Mouse (Mus musculus) neural tube, embryonic 11.5 days (tissue): ENCODE results near the gene Depdc5. TPM values are rescaled to one million over a fixed set of nuclear protein-coding genes. Genes with fewer than 3 reads are reported as not detected.

Experiments
- ATAC-seq: fragments of 200-750 bp; cut with Nextera tagmentation; 2 replicates; pipeline ENCODE4 v1.8.0; 2017; ENCODE audit warnings: moderate number of reproducible peaks, mild to moderate bottlenecking, moderate TSS enrichment, moderate library complexity; ENCODE audit not compliant: insufficient read depth, low FRiP score, low TSS enrichment
- DNase-seq: peaks from one replicate; pipeline ENCODE4 v3.0.0-alpha.2; 2015; ENCODE audit warnings: low spot score
- H3K27ac ChIP-seq: fragments of 300-500 bp; sonication (generic); 2 replicates; pipeline ENCODE4 v1.5.1; 2014; ENCODE audit warnings: low read depth, mild to moderate bottlenecking, low read length
- H3K27me3 ChIP-seq: fragments of 300-500 bp; sonication (generic); 2 replicates; pipeline ENCODE4 v1.6.1; 2014; ENCODE audit warnings: mild to moderate bottlenecking, low read length, mixed read lengths; ENCODE audit not compliant: control insufficient read depth, insufficient read depth
- H3K36me3 ChIP-seq: fragments of 300-500 bp; sonication (generic); 2 replicates; pipeline ENCODE4 v1.6.1; 2014; ENCODE audit warnings: mild to moderate bottlenecking, low read length, moderate library complexity, mixed read lengths; ENCODE audit not compliant: control insufficient read depth, insufficient read depth
- H3K4me1 ChIP-seq: fragments of 300-500 bp; sonication (generic); 2 replicates; pipeline ENCODE4 v1.6.1; 2014; ENCODE audit warnings: low read length, mixed read lengths; ENCODE audit not compliant: control insufficient read depth, insufficient read depth
- H3K4me2 ChIP-seq: fragments of 300-500 bp; sonication (generic); 2 replicates; pipeline ENCODE4 v1.6.1; 2014; ENCODE audit warnings: low read depth, mild to moderate bottlenecking, moderate library complexity
- H3K4me3 ChIP-seq: fragments of 300-500 bp; sonication (generic); 2 replicates; pipeline ENCODE4 v1.5.1; 2014; ENCODE audit warnings: low read depth, low read length
- H3K9ac ChIP-seq: fragments of 300-500 bp; sonication (generic); 2 replicates; pipeline ENCODE4 v1.6.1; 2014; ENCODE audit warnings: mild to moderate bottlenecking, low read length
- H3K9me3 ChIP-seq: fragments of 300-500 bp; sonication (generic); 2 replicates; pipeline ENCODE4 v1.6.1; 2016; ENCODE audit warnings: low read length; ENCODE audit not compliant: control insufficient read depth
- WGBS: fragments of 180-500 bp; shearing (Covaris S2); extraction: QIAGEN DNeasy Blood & Tissue Kit; methylation state at CpG from one replicate; pipeline ENCODE4 v1.1.7; 2014; 5-methylcytosine and 5-hydroxymethylcytosine counted together
- polyA plus RNA-seq: library from polyadenylated mRNA; unstranded; fragments of >200 nt; fragmentation: Nextera tagmentation; extraction: Ambion mirVana; gene quantifications from 2 replicates; pipeline ENCODE4 v1.2.1, GENCODE M21; 2014

The Depdc5 gene
- polyA plus RNA-seq, 1 experiment from 2014 or later: 39.7 TPM

GRCm38 (mm10) chr5:33009818-33010812, 146.6 kb downstream of the Depdc5 start:
- DNase-seq (no peak), ATAC-seq (no peak)
- Histone ChIP-seq H3K4me2 (no peak overlapping the region), H3K27ac (no peak overlapping the region), H3K9me3 (no peaks in the 10 kb centered on the region), H3K4me3 (no peak overlapping the region), H3K4me1 (no peaks in the 10 kb centered on the region), H3K27me3 (no peaks in the 10 kb centered on the region), H3K36me3 (no peaks in the 10 kb centered on the region), H3K9ac (no peak overlapping the region)
- 73% methylated on average over 14 of the region's 14 CpGs for WGBS

DNA sequence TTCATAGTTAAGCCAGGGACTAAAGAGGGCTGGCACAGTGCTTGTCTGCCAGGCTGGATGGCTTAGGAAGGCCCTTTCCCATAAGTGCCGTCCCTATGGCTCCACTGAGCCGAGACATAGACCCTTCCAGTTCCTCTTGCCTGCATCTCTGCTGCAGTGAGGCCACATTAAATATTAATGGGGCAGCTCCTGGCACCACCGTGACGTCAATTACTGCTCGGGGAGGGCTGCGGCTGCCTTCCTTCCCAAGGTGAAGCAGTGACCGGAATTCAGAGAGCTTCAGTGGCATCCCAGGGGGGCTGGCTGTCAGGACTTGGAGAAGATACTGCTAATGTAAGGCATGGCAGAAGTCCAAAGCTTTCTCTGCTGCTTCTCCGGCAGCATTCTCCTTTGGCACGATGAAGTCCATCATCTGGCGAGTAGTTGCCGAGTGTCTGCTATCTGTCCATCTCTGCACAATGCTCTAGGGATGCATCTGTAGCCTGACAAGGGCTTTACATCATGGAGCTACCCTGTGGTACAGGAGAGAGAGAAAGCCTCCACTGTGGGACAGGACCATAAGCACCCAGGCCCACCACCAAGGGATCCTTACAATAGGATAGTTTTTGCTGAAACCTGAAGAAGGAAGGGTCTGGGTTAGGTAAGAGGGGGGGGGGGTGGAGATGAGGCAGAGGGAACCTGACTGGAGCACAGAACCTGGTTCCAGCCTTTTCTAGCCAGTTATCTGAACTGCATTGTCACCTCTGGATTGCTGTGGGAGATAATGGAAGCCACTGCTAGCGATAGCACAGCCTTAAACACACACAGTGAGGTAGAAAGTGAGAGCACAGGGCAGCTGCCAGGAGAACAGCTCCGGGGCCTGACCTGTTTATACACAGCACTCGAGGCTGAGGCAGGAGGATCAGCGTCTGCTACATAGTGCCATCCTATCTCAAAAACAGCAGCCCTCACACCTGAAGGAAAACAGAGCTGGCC, 147.9 kb downstream of the Depdc5 start:
- ATAC-seq (peak; percentile 35; the same call in 1 of the 2 replicates), DNase-seq (peak; percentile 57)
- WGBS: 46% methylated on average over 15 of the region's 15 CpGs
- Histone ChIP-seq H3K27ac (peak overlapping the region; percentile 58; the same call in 1 of the 2 replicates), H3K4me2 (no peak overlapping the region), H3K27me3 (no peaks in the 10 kb centered on the region), H3K4me3 (no peak overlapping the region), H3K9ac (no peak overlapping the region), H3K36me3 (no peaks in the 10 kb centered on the region), H3K9me3 (no peaks in the 10 kb centered on the region), H3K4me1 (no peaks in the 10 kb centered on the region)

DNA sequence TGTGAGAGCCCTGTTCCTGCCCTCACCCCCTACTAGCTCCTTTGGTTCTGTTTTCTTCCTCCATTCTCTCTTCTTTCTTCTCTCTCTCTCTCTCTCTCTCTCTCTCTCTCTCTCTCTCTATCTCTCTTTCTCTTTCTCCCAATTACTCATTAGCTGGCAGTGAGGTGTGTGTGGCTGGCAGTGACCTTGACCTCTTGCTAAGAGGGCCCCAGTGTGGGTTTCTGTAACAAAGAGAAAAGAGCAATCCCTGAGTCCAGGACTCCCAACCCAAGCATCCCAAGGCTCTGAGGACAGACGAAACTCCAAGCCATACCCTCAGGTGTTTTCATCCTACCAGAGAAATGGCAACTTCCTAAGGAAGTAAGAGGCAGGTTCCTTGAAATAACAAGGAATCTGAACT, 150.6 kb downstream of the Depdc5 start:
- Histone ChIP-seq H3K4me1 (no peaks in the 10 kb centered on the region), H3K36me3 (no peaks in the 10 kb centered on the region), H3K4me2 (no peak overlapping the region), H3K9ac (no peak overlapping the region), H3K27ac (no peak overlapping the region), H3K9me3 (no peaks in the 10 kb centered on the region), H3K4me3 (no peak overlapping the region), H3K27me3 (no peaks in the 10 kb centered on the region)
- DNase-seq (no peak), ATAC-seq (no peak)
- 84% methylated on average over 1 of the region's 1 CpGs for WGBS

DNA sequence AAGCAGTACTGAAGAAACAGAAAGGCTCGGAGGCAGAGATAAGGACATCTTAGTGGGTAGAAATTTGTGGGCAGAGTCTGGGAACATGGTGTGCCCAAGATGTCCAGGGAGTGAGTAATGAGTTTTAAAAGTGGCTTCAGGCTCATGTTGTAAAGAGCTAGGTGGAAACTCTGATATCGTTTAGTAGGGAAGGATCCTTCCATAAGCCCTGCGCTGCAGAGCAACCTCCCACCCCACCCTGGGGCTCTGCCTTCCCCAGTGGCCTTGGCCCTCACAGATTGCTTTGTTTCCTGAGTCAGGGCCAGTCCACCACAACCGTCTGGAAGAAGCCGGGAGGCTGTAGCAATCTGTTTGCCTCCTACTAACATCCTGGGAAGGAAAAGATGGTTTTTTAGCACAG, 152.1 kb downstream of the Depdc5 start:
- no peak overlapping the region for H3K4me3 ChIP-seq
- peaks cover 5% of the 10 kb centered on the region for H3K4me1 ChIP-seq
- no peaks in the 10 kb centered on the region for H3K36me3 ChIP-seq
- no peak overlapping the region for H3K9ac ChIP-seq
- 83% methylated on average over 5 of the region's 5 CpGs for WGBS
- DNase-seq: no peak
- ATAC-seq: no peak
- no peak overlapping the region for H3K4me2 ChIP-seq
- H3K27ac ChIP-seq: no peak overlapping the region
- H3K27me3 ChIP-seq: no peaks in the 10 kb centered on the region
- H3K9me3 ChIP-seq: no peaks in the 10 kb centered on the region

- Histone ChIP-seq H3K27me3 (no peaks in the 10 kb centered on the region), H3K4me3 (peak overlapping the region; percentile 82), H3K27ac (peak overlapping the region; percentile 98), H3K9me3 (no peaks in the 10 kb centered on the region), H3K36me3 (no peaks in the 10 kb centered on the region), H3K9ac (peak overlapping the region; percentile 87), H3K4me1 (peaks cover 7% of the 10 kb centered on the region), H3K4me2 (peak overlapping the region; percentile 73)
- WGBS: 4% methylated on average over 15 of the region's 15 CpGs
- ATAC-seq (peak; percentile 54; the same call in 1 of the 2 replicates), DNase-seq (no peak)
Observed at GRCm38 (mm10) chr5:33018189-33018560, 154.7 kb downstream of the Depdc5 start.

GRCm38 (mm10) chr5:33018561-33019425, 155.3 kb downstream of the Depdc5 start, which contains the start of gene Ywhah:
Ywhah (plus strand) TSS chr5:33018816.
- Histone ChIP-seq H3K9ac (peak within 1 kb of the TSS; percentile 87), H3K27me3 (no peaks in the 10 kb centered on the region), H3K4me3 (peak within 1 kb of the TSS; percentile 82), H3K4me2 (peak within 1 kb of the TSS; percentile 73), H3K27ac (peak within 1 kb of the TSS; percentile 98), H3K4me1 (peaks cover 7% of the 10 kb centered on the region), H3K36me3 (no peaks in the 10 kb centered on the region), H3K9me3 (no peaks in the 10 kb centered on the region)
- peak; percentile 96 for DNase-seq
- ATAC-seq: peak; percentile 94
- WGBS: under 1% methylated on average over 68 of the region's 121 CpGs

DNA sequence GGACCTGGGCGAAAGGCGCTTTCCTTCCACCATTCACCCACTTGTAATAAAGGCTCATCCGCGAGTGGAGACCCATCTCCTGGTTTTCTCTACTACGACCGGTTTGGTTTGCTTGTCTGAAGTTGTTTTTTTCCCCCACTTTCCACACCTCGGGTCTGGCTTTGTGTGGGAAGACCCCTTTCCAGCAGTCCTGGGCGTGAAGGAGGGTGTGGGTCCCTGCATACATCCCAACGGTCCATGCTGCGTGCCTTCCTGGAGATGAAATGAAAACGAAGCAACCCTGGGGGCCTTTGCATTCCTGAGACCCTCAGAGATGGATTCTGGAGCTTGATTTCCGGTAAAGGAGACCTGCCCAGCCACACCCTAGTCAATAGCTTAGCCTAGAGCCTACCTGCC, 155.9 kb downstream of the Depdc5 start:
- Histone ChIP-seq H3K9me3 (no peaks in the 10 kb centered on the region), H3K4me1 (peaks cover 7% of the 10 kb centered on the region), H3K4me3 (peak overlapping the region; percentile 82), H3K9ac (peak overlapping the region; percentile 87), H3K27me3 (no peaks in the 10 kb centered on the region), H3K4me2 (peak overlapping the region; percentile 73), H3K27ac (peak overlapping the region; percentile 98), H3K36me3 (no peaks in the 10 kb centered on the region)
- no peak for DNase-seq
- ATAC-seq: no peak
- WGBS: 0% methylated on average over 12 of the region's 12 CpGs

GRCm38 (mm10) chr5:33021622-33022021, 158.1 kb downstream of the Depdc5 start:
- no peak overlapping the region for H3K27ac ChIP-seq
- H3K36me3 ChIP-seq: no peaks in the 10 kb centered on the region
- no peak overlapping the region for H3K4me2 ChIP-seq
- H3K9ac ChIP-seq: no peak overlapping the region
- H3K9me3 ChIP-seq: no peaks in the 10 kb centered on the region
- DNase-seq (no peak), ATAC-seq (no peak)
- H3K4me3 ChIP-seq: no peak overlapping the region
- WGBS: 93% methylated on average over 2 of the region's 2 CpGs
- H3K27me3 ChIP-seq: no peaks in the 10 kb centered on the region
- H3K4me1 ChIP-seq: peaks cover 7% of the 10 kb centered on the region
